Mouse (Mus musculus) liver, postnatal 0 days (tissue): Measurements from ENCODE around the gene Fam83c.

Experiments
- CTCF ChIP-seq: sonication (generic); IDR thresholded peaks from 2 replicates; pipeline ENCODE4 v1.5.1; 2016; ENCODE audit warnings: antibody characterized with exemption, low read depth
- EP300 ChIP-seq: IDR thresholded peaks from 2 replicates; pipeline ENCODE4 v1.6.1; 2016; ENCODE audit warnings: antibody characterized with exemption, low read depth, mild to moderate bottlenecking

GRCm38 (mm10) chr2:155869772-155870171 is 35.1 kb upstream of the Fam83c start:
- TF ChIP-seq CTCF (no peak), EP300 (no peak)
